Mouse (Mus musculus) kidney, adult 2 months (tissue): ENCODE measurements around the gene Rab11fip5. TPM values are rescaled to one million over a fixed set of nuclear protein-coding genes. Genes with fewer than 3 reads are reported as not detected.
A peak's percentile ranks its signal among the peaks of the same experiment; 100 is the strongest.

Experiments used
- DNase-seq: peaks from one replicate; pipeline ENCODE4 v3.0.0; 2021
- H3K27ac ChIP-seq: fragments of 200-500 bp; 2 replicates; pipeline ENCODE4 v1.5.1; 2012; ENCODE audit warnings: low read depth, low read length, control low read depth, inconsistent platforms; ENCODE audit not compliant: insufficient read depth
- H3K27me3 ChIP-seq: fragments of 200-500 bp; replicated peaks from 2 replicates; pipeline ENCODE4 v1.6.1; 2012; ENCODE audit warnings: mild to moderate bottlenecking, moderate library complexity, low read length, inconsistent platforms; ENCODE audit not compliant: control insufficient read depth, insufficient read depth
- H3K36me3 ChIP-seq: fragments of 200-500 bp; 2 replicates; pipeline ENCODE4 v1.6.1; 2012; ENCODE audit warnings: mild to moderate bottlenecking, moderate library complexity, low read length, inconsistent platforms; ENCODE audit not compliant: control insufficient read depth, insufficient read depth
- H3K4me1 ChIP-seq: fragments of 200-500 bp; 2 replicates; pipeline ENCODE4 v1.6.1; 2011; ENCODE audit warnings: low read length; ENCODE audit not compliant: control insufficient read depth, insufficient read depth
- H3K4me3 ChIP-seq: fragments of 200-500 bp; 2 replicates; pipeline ENCODE4 v1.5.1; 2011; ENCODE audit warnings: mild to moderate bottlenecking, low read depth, low read length, control low read depth; ENCODE audit not compliant: insufficient read depth
- CTCF ChIP-seq: fragments of 200-500 bp; conservative IDR thresholded peaks from 2 replicates; pipeline ENCODE4 v1.5.1; 2011; ENCODE audit warnings: low read depth, mild to moderate bottlenecking, control low read depth, low read length, moderate library complexity, mixed read lengths; ENCODE audit not compliant: insufficient read depth, insufficient read length
- POLR2A ChIP-seq: fragments of 200-500 bp; IDR thresholded peaks from one replicate; pipeline ENCODE4 v1.6.1; 2011; ENCODE audit warnings: low read depth, low read length, control low read depth
- WGBS: fragments of 180-500 bp; shearing (Covaris S2); methylation state at CpG from one replicate; pipeline ENCODE4 v1.1.7; 2018; 5-methylcytosine and 5-hydroxymethylcytosine counted together
- polyA plus RNA-seq: library from polyadenylated mRNA; depleted of rRNA; stranded (reverse); fragments of >200 nt; gene quantifications from 2 replicates; pipeline ENCODE4 v1.2.3, GENCODE M21; 2012

The Rab11fip5 gene
- polyA plus RNA-seq, 1 experiment: 56.8 TPM

- Histone ChIP-seq H3K4me1 (peaks cover 46% of the 10 kb centered on the region), H3K4me3 (peak overlapping the region; percentile 79), H3K27ac (peak overlapping the region; percentile 96)
Measured at GRCm38 (mm10) chr6:85372496-85372895, 1.9 kb downstream of the Rab11fip5 start.

GRCm38 (mm10) chr6:85371859-85372405 lies 2.5 kb downstream of the Rab11fip5 start:
- TF ChIP-seq POLR2A (no peak), CTCF (no peak)
- no peak for DNase-seq
- peak overlapping the region; percentile 96 for H3K27ac ChIP-seq
- no peaks in the 10 kb centered on the region; the same call in 1 of the 2 replicates for H3K36me3 ChIP-seq
- peaks cover 52% of the 10 kb centered on the region for H3K4me1 ChIP-seq
- H3K27me3 ChIP-seq: no peaks in the 10 kb centered on the region
- peak overlapping the region; percentile 79 for H3K4me3 ChIP-seq
- WGBS: 35% methylated on average over 6 of the region's 6 CpGs

More at GRCm38 (mm10) chr6:85372496-85372895, 1.9 kb downstream of the Rab11fip5 start:
- WGBS: 13% methylated on average over 2 of the region's 2 CpGs
- no peaks in the 10 kb centered on the region for H3K27me3 ChIP-seq
- TF ChIP-seq POLR2A: no peak
- no peak for TF ChIP-seq CTCF
- H3K36me3 ChIP-seq: no peaks in the 10 kb centered on the region
- DNase-seq: no peak

GRCm38 (mm10) chr6:85370666-85371430 lies 3.6 kb downstream of the Rab11fip5 start:
- H3K4me1 ChIP-seq: peaks cover 62% of the 10 kb centered on the region
- no peak overlapping the region for H3K27ac ChIP-seq
- TF ChIP-seq POLR2A (no peak), CTCF (no peak)
- 81% methylated on average over 9 of the region's 9 CpGs for WGBS
- DNase-seq: no peak
- H3K27me3 ChIP-seq: no peaks in the 10 kb centered on the region
- H3K4me3 ChIP-seq: no peak overlapping the region
- H3K36me3 ChIP-seq: no peaks in the 10 kb centered on the region; the same call in 1 of the 2 replicates

- WGBS: 75% methylated on average over 5 of the region's 5 CpGs
- peak; percentile 1 for DNase-seq
- TF ChIP-seq POLR2A (no peak), CTCF (no peak)
- H3K4me3 ChIP-seq: no peak overlapping the region
- 0 out of 2 replicates have a peak overlapping the region, but pooled peaks have one; percentile 78 for H3K27ac ChIP-seq
- no peaks in the 10 kb centered on the region; the same call in 1 of the 2 replicates for H3K36me3 ChIP-seq
- H3K27me3 ChIP-seq: no peaks in the 10 kb centered on the region
- peaks cover 70% of the 10 kb centered on the region for H3K4me1 ChIP-seq
Measured at GRCm38 (mm10) chr6:85370041-85370440, 4.4 kb downstream of the Rab11fip5 start.

GRCm38 (mm10) chr6:85369181-85369860 lies 5.1 kb downstream of the Rab11fip5 start:
- WGBS: 37% methylated on average over 5 of the region's 5 CpGs
- peaks cover 76% of the 10 kb centered on the region for H3K4me1 ChIP-seq
- H3K27ac ChIP-seq: peak overlapping the region; percentile 78
- peak; percentile 83 for DNase-seq
- no peak overlapping the region for H3K4me3 ChIP-seq
- H3K36me3 ChIP-seq: no peaks in the 10 kb centered on the region; the same call in 1 of the 2 replicates
- no peak for TF ChIP-seq POLR2A
- TF ChIP-seq CTCF: no peak
- no peaks in the 10 kb centered on the region for H3K27me3 ChIP-seq

GRCm38 (mm10) chr6:85368722-85369121 lies 5.7 kb downstream of the Rab11fip5 start:
- 45% methylated on average over 5 of the region's 5 CpGs for WGBS
- no peak for TF ChIP-seq POLR2A
- no peak for TF ChIP-seq CTCF
- DNase-seq: peak; percentile 71
- H3K27me3 ChIP-seq: no peaks in the 10 kb centered on the region
- H3K4me3 ChIP-seq: no peak overlapping the region
- peaks cover 79% of the 10 kb centered on the region for H3K4me1 ChIP-seq
- H3K27ac ChIP-seq: peak overlapping the region; percentile 78
- no peaks in the 10 kb centered on the region; the same call in 1 of the 2 replicates for H3K36me3 ChIP-seq

GRCm38 (mm10) chr6:85368166-85368565 lies 6.3 kb downstream of the Rab11fip5 start:
- H3K27ac ChIP-seq: peak overlapping the region; percentile 78; the same call in 1 of the 2 replicates
- TF ChIP-seq POLR2A (no peak), CTCF (no peak)
- H3K4me1 ChIP-seq: peaks cover 80% of the 10 kb centered on the region
- peak; percentile 72 for DNase-seq
- H3K4me3 ChIP-seq: no peak overlapping the region
- H3K36me3 ChIP-seq: no peaks in the 10 kb centered on the region; the same call in 1 of the 2 replicates
- WGBS: 50% methylated on average over 1 of the region's 1 CpGs
- no peaks in the 10 kb centered on the region for H3K27me3 ChIP-seq
